Mouse (Mus musculus): ENCODE results near the gene Golga1. TPM values are rescaled to one million over a fixed set of nuclear protein-coding genes. Genes with fewer than 3 reads are reported as not detected.

The Golga1 gene
- polyA plus RNA-seq, 1 experiment from 2014 or later = 22.0 TPM

- no peak overlapping the region for H3K4me2 ChIP-seq (replicated peaks; ENCODE audit: low read depth)
- WGBS = 32% methylated on average over 5 of the region's 5 CpGs
- DNase-seq (ENCODE audit: low spot score) = peak; percentile 58
- H3K27ac ChIP-seq (replicated peaks) = no peak overlapping the region
- no peak overlapping the region for H3K4me3 ChIP-seq (ENCODE audit: low read depth, low read length)
- H3K9ac ChIP-seq (ENCODE audit: low read length) = no peak overlapping the region
- ATAC-seq (ENCODE audit: low FRiP score, low TSS enrichment) = peak; percentile 84
- no peaks in the 10 kb centered on the region for H3K4me1 ChIP-seq (replicated peaks; ENCODE audit: control insufficient read depth, insufficient read depth)
- no peaks in the 10 kb centered on the region for H3K36me3 ChIP-seq (ENCODE audit: control insufficient read depth, insufficient read depth, low read length)
- H3K9me3 ChIP-seq (ENCODE audit: control insufficient read depth, low read length) = no peaks in the 10 kb centered on the region
- no peaks in the 10 kb centered on the region for H3K27me3 ChIP-seq (ENCODE audit: control insufficient read depth, insufficient read depth, low read length)
- TF ChIP-seq EP300 (optimal IDR thresholded peaks at IDR 0.05) = no peak
- TF ChIP-seq CTCF (IDR thresholded peaks at IDR 0.05; ENCODE audit: low read depth) = no peak
These were observed 95.3 kb downstream of the Golga1 start for GRCm38 (mm10) chr2:38970057-38970456.

DNA sequence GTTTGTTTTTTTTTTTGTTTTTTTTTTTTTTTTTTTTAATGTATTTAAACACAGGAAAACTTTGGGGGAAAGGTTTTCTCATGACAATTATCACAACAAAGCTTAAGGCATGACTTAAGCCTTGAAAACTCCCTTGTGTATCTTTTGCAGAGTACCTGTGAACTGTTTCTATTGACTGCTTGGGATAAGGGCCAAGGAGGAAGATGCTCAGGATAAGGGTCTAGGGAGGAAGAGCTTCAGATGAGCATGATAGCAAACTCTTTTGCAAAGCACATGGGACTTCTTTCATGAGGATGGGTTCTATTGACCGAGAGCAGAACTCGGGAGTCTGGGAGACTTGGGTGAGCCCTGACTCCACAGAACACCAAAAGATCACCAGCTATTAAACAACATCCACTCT lies 95.7 kb downstream of the Golga1 start:
- TF ChIP-seq EP300 (optimal IDR thresholded peaks at IDR 0.05) = no peak
- no peak for TF ChIP-seq CTCF (IDR thresholded peaks at IDR 0.05; ENCODE audit: low read depth)
- DNase-seq (ENCODE audit: low spot score) = no peak

More for the DNA sequence above, 95.7 kb downstream of the Golga1 start:
- Histone ChIP-seq H3K36me3 (ENCODE audit: control insufficient read depth, insufficient read depth, low read length) (no peaks in the 10 kb centered on the region), H3K9ac (ENCODE audit: low read length) (no peak overlapping the region), H3K4me2 (replicated peaks; ENCODE audit: low read depth) (no peak overlapping the region), H3K9me3 (ENCODE audit: control insufficient read depth, low read length) (no peaks in the 10 kb centered on the region), H3K27ac (replicated peaks) (no peak overlapping the region), H3K4me3 (ENCODE audit: low read depth, low read length) (no peak overlapping the region), H3K4me1 (replicated peaks; ENCODE audit: control insufficient read depth, insufficient read depth) (no peaks in the 10 kb centered on the region), H3K27me3 (ENCODE audit: control insufficient read depth, insufficient read depth, low read length) (no peaks in the 10 kb centered on the region)
- WGBS = 71% methylated on average over 2 of the region's 2 CpGs
- ATAC-seq (ENCODE audit: low FRiP score, low TSS enrichment) = peak; percentile 17; the same call in 1 of the 2 replicates

Other genes with a start within 250 kb of the Golga1 start
- 0.59 and 1.2 TPM in 2 replicates for gene Nr6a1, start 137.9 kb downstream of the Golga1 start, polyA plus RNA-seq (2015; fragmentation: Nextera tagmentation; extraction: Ambion mirVana)
- gene Olfml2a, start 133.6 kb downstream of the Golga1 start, polyA plus RNA-seq (2015; fragmentation: Nextera tagmentation; extraction: Ambion mirVana) = 2.7 and 3.5 TPM in 2 replicates
- gene Wdr38, start 68.1 kb downstream of the Golga1 start, polyA plus RNA-seq (2015; fragmentation: Nextera tagmentation; extraction: Ambion mirVana) = 0.81 and 1.1 TPM in 2 replicates
- gene Arpc5l, start 60.2 kb downstream of the Golga1 start, polyA plus RNA-seq (2015; fragmentation: Nextera tagmentation; extraction: Ambion mirVana) = 136 and 142 TPM in 2 replicates
- gene Rpl35, start 59.9 kb downstream of the Golga1 start, polyA plus RNA-seq (2015; fragmentation: Nextera tagmentation; extraction: Ambion mirVana) = 956 and 1,016 TPM in 2 replicates
- gene Scai, start 125.2 kb upstream of the Golga1 start, polyA plus RNA-seq (2015; fragmentation: Nextera tagmentation; extraction: Ambion mirVana) = 2.6 and 3.3 TPM in 2 replicates
- gene Ppp6c, start 160.9 kb upstream of the Golga1 start, polyA plus RNA-seq (2015; fragmentation: Nextera tagmentation; extraction: Ambion mirVana) = 59.5 and 59.6 TPM in 2 replicates

Measured in stomach, postnatal 0 days (tissue).